Mouse (Mus musculus): ENCODE measurements around the gene Cacna1h. TPM values are rescaled to one million over a fixed set of nuclear protein-coding genes. Genes with fewer than 3 reads are reported as not detected.

Gene Cacna1h
- 4.3 and 4.6 TPM in 2 replicates for polyA plus RNA-seq (2015; fragmentation: Nextera tagmentation; extraction: Ambion mirVana)

GRCm38 (mm10) chr17:25433617-25434606 is at the start of gene Cacna1h:
TSS of gene Cacna1h (minus strand) at chr17:25433783.
- H3K4me2 ChIP-seq (replicated peaks) = peak within 1 kb of the TSS; percentile 94
- peak within 1 kb of the TSS; percentile 71 for H3K27ac ChIP-seq
- peaks cover 55% of the 10 kb centered on the region for H3K4me1 ChIP-seq (replicated peaks)
- no peaks in the 10 kb centered on the region for H3K9me3 ChIP-seq
- H3K27me3 ChIP-seq (replicated peaks) = peaks cover 6% of the 10 kb centered on the region; the same call in 1 of the 2 replicates
- peak within 1 kb of the TSS; percentile 66 for H3K9ac ChIP-seq
- H3K36me3 ChIP-seq = no peaks in the 10 kb centered on the region
- WGBS = under 1% methylated on average over 101 of the region's 103 CpGs
- peak; percentile 90 for ATAC-seq
- peak within 1 kb of the TSS; percentile 67 for H3K4me3 ChIP-seq (replicated peaks)

GRCm38 (mm10) chr17:25482092-25482491 is 48.5 kb upstream of the Cacna1h start:
- Histone ChIP-seq H3K4me3 (replicated peaks) (no peak overlapping the region), H3K27me3 (replicated peaks) (no peaks in the 10 kb centered on the region), H3K4me1 (replicated peaks) (0 out of 2 replicates have a peak, but pooled peaks cover 2% of the 10 kb centered on the region), H3K27ac (no peak overlapping the region), H3K9ac (no peak overlapping the region), H3K36me3 (no peaks in the 10 kb centered on the region), H3K9me3 (no peaks in the 10 kb centered on the region), H3K4me2 (replicated peaks) (no peak overlapping the region)
- no peak for ATAC-seq
- WGBS = 85% methylated on average over 6 of the region's 6 CpGs

- 0 out of 2 replicates have a peak, but pooled peaks cover 2% of the 10 kb centered on the region for H3K4me1 ChIP-seq (replicated peaks)
- 47% methylated on average over 4 of the region's 4 CpGs for WGBS
These were observed 47.2 kb upstream of the Cacna1h start for GRCm38 (mm10) chr17:25480820-25481219.

GRCm38 (mm10) chr17:25480152-25480551 is 46.6 kb upstream of the Cacna1h start:
- no peak overlapping the region for H3K27ac ChIP-seq
- H3K36me3 ChIP-seq = no peaks in the 10 kb centered on the region
- H3K4me3 ChIP-seq (replicated peaks) = no peak overlapping the region
- no peaks in the 10 kb centered on the region for H3K27me3 ChIP-seq (replicated peaks)
- ATAC-seq = no peak
- H3K4me1 ChIP-seq (replicated peaks) = 0 out of 2 replicates have a peak, but pooled peaks cover under 1% of the 10 kb centered on the region
- WGBS = 57% methylated on average over 8 of the region's 8 CpGs
- H3K4me2 ChIP-seq (replicated peaks) = no peak overlapping the region
- H3K9me3 ChIP-seq = no peaks in the 10 kb centered on the region
- no peak overlapping the region for H3K9ac ChIP-seq

More at GRCm38 (mm10) chr17:25480820-25481219, 47.2 kb upstream of the Cacna1h start:
- Histone ChIP-seq H3K27ac (no peak overlapping the region), H3K9ac (no peak overlapping the region), H3K4me2 (replicated peaks) (no peak overlapping the region), H3K27me3 (replicated peaks) (no peaks in the 10 kb centered on the region), H3K9me3 (no peaks in the 10 kb centered on the region), H3K36me3 (no peaks in the 10 kb centered on the region), H3K4me3 (replicated peaks) (no peak overlapping the region)
- ATAC-seq = no peak

GRCm38 (mm10) chr17:25475946-25476744 is 42.6 kb upstream of the Cacna1h start:
- no peak for ATAC-seq

GRCm38 (mm10) chr17:25474330-25475077 is 40.9 kb upstream of the Cacna1h start:
- Histone ChIP-seq H3K4me1 (replicated peaks) (peaks cover 10% of the 10 kb centered on the region), H3K36me3 (no peaks in the 10 kb centered on the region), H3K27ac (no peak overlapping the region), H3K4me3 (replicated peaks) (peak overlapping the region; percentile 44), H3K4me2 (replicated peaks) (peak overlapping the region; percentile 93), H3K27me3 (replicated peaks) (peaks cover 9% of the 10 kb centered on the region), H3K9me3 (no peaks in the 10 kb centered on the region), H3K9ac (peak overlapping the region; percentile 34; the same call in 1 of the 2 replicates)
- WGBS = 2% methylated on average over 38 of the region's 38 CpGs
- peak; percentile 88 for ATAC-seq

More at GRCm38 (mm10) chr17:25475946-25476744, 42.6 kb upstream of the Cacna1h start:
- Histone ChIP-seq H3K27ac (no peak overlapping the region), H3K4me1 (replicated peaks) (peaks cover 10% of the 10 kb centered on the region), H3K4me3 (replicated peaks) (no peak overlapping the region), H3K36me3 (no peaks in the 10 kb centered on the region), H3K27me3 (replicated peaks) (peaks cover 9% of the 10 kb centered on the region), H3K4me2 (replicated peaks) (no peak overlapping the region), H3K9me3 (no peaks in the 10 kb centered on the region), H3K9ac (no peak overlapping the region)
- 36% methylated on average over 19 of the region's 19 CpGs for WGBS

- Histone ChIP-seq H3K36me3 (no peaks in the 10 kb centered on the region), H3K27ac (no peak overlapping the region), H3K27me3 (replicated peaks) (peaks cover 9% of the 10 kb centered on the region), H3K4me1 (replicated peaks) (peaks cover 10% of the 10 kb centered on the region), H3K4me3 (replicated peaks) (no peak overlapping the region), H3K9ac (no peak overlapping the region), H3K9me3 (no peaks in the 10 kb centered on the region), H3K4me2 (replicated peaks) (no peak overlapping the region)
- ATAC-seq = no peak
- 46% methylated on average over 14 of the region's 14 CpGs for WGBS
These were observed 38.5 kb upstream of the Cacna1h start for GRCm38 (mm10) chr17:25472044-25472443.

GRCm38 (mm10) chr17:25471418-25471817 is 37.8 kb upstream of the Cacna1h start:
- H3K9ac ChIP-seq = no peak overlapping the region
- 27% methylated on average over 8 of the region's 8 CpGs for WGBS
- H3K4me1 ChIP-seq (replicated peaks) = peaks cover 10% of the 10 kb centered on the region
- no peaks in the 10 kb centered on the region for H3K9me3 ChIP-seq
- no peak overlapping the region for H3K4me3 ChIP-seq (replicated peaks)
- no peak for ATAC-seq
- peaks cover 9% of the 10 kb centered on the region for H3K27me3 ChIP-seq (replicated peaks)
- no peaks in the 10 kb centered on the region for H3K36me3 ChIP-seq
- H3K27ac ChIP-seq = no peak overlapping the region
- no peak overlapping the region for H3K4me2 ChIP-seq (replicated peaks)

GRCm38 (mm10) chr17:25469798-25470197 is 36.2 kb upstream of the Cacna1h start:
- H3K4me3 ChIP-seq (replicated peaks) = no peak overlapping the region
- ATAC-seq = peak; percentile 15; the same call in 1 of the 2 replicates
- no peaks in the 10 kb centered on the region for H3K9me3 ChIP-seq
- no peak overlapping the region for H3K9ac ChIP-seq
- no peaks in the 10 kb centered on the region for H3K36me3 ChIP-seq
- H3K27me3 ChIP-seq (replicated peaks) = peaks cover 9% of the 10 kb centered on the region
- WGBS = 26% methylated on average over 8 of the region's 8 CpGs
- H3K4me2 ChIP-seq (replicated peaks) = no peak overlapping the region
- peaks cover 10% of the 10 kb centered on the region for H3K4me1 ChIP-seq (replicated peaks)
- H3K27ac ChIP-seq = no peak overlapping the region

- Histone ChIP-seq H3K36me3 (no peaks in the 10 kb centered on the region), H3K9ac (no peak overlapping the region), H3K4me3 (replicated peaks) (no peak overlapping the region), H3K27me3 (replicated peaks) (peaks cover 3% of the 10 kb centered on the region; the same call in 1 of the 2 replicates), H3K4me1 (replicated peaks) (peaks cover 9% of the 10 kb centered on the region; the same call in 1 of the 2 replicates), H3K4me2 (replicated peaks) (no peak overlapping the region), H3K9me3 (no peaks in the 10 kb centered on the region), H3K27ac (no peak overlapping the region)
- ATAC-seq = no peak
- 66% methylated on average over 6 of the region's 6 CpGs for WGBS
These were observed 34.7 kb upstream of the Cacna1h start for GRCm38 (mm10) chr17:25468301-25468700.

GRCm38 (mm10) chr17:25467781-25468180 is 34.2 kb upstream of the Cacna1h start:
- Histone ChIP-seq H3K4me2 (replicated peaks) (no peak overlapping the region), H3K9me3 (no peaks in the 10 kb centered on the region), H3K36me3 (no peaks in the 10 kb centered on the region), H3K4me1 (replicated peaks) (peaks cover 15% of the 10 kb centered on the region), H3K27ac (no peak overlapping the region), H3K4me3 (replicated peaks) (no peak overlapping the region), H3K9ac (no peak overlapping the region), H3K27me3 (replicated peaks) (no peaks in the 10 kb centered on the region; the same call in 1 of the 2 replicates)
- 62% methylated on average over 6 of the region's 6 CpGs for WGBS
- no peak for ATAC-seq

Measured in intestine, embryonic 15.5 days (tissue).